Mouse (Mus musculus): ENCODE measurements around the gene Frem1. TPM values are rescaled to one million over a fixed set of nuclear protein-coding genes. Genes with fewer than 3 reads are reported as not detected.

Gene Frem1
- polyA plus RNA-seq, 1 experiment, result not detected

DNA sequence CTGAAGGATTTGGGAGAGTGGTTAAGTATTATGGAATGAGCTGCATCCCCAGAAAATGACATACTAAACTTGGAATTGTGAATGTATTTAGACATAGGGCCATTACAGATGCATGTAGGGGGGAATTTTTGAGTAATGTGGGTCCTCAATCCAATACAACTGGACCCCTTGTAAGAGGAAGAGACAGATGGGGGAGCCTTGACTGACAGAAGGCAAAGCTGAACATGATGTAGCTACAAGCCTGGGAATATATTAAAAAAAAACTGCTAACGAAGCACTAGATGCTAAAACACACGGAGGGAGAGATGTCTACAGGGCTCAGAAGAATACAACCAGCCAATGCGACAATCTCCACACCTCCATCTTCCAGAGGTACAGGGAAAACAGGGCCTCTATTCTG is 60.1 kb downstream of the Frem1 start:
- Histone ChIP-seq H3K4me3 (ENCODE audit: insufficient read depth, poor library complexity, severe bottlenecking) (no peak overlapping the region), H3K79me2 (ENCODE audit: control insufficient read depth, insufficient read depth) (no peaks in the 10 kb centered on the region), H3ac (ENCODE audit: control insufficient read depth, insufficient read length, low read depth) (no peak overlapping the region), H3K79me3 (ENCODE audit: low read depth) (no peaks in the 10 kb centered on the region), H3K27me3 (ENCODE audit: control insufficient read depth, insufficient read depth, insufficient read length) (peaks cover 4% of the 10 kb centered on the region), H3K36me3 (ENCODE audit: control insufficient read depth, insufficient read depth) (no peaks in the 10 kb centered on the region)
- no peak for TF ChIP-seq MYOG (IDR thresholded peaks at IDR 0.05; ENCODE audit: control insufficient read depth, extremely low read depth, insufficient read length)
- TF ChIP-seq MAX (IDR thresholded peaks at IDR 0.05), result no peak
- no peak for TF ChIP-seq USF1 (IDR thresholded peaks at IDR 0.05; ENCODE audit: low read depth)
- TF ChIP-seq CTCF (IDR thresholded peaks at IDR 0.05; ENCODE audit: control insufficient read depth, insufficient read depth, insufficient read length), result no peak
- no peak for TF ChIP-seq CEBPB (IDR thresholded peaks at IDR 0.05; ENCODE audit: low read depth)
- no peak for TF ChIP-seq MYOD1 (IDR thresholded peaks at IDR 0.05; ENCODE audit: control insufficient read depth, insufficient read length, low read depth)
- no peak for TF ChIP-seq FOSL1 (IDR thresholded peaks at IDR 0.05; ENCODE audit: insufficient read depth, low read length, poor library complexity, severe bottlenecking)

GRCm38 (mm10) chr4:82990973-82991695 is 61.0 kb downstream of the Frem1 start:
- H3K36me3 ChIP-seq (ENCODE audit: control insufficient read depth, insufficient read depth), result no peaks in the 10 kb centered on the region
- H3K79me2 ChIP-seq (ENCODE audit: control insufficient read depth, insufficient read depth), result no peaks in the 10 kb centered on the region
- no peaks in the 10 kb centered on the region for H3K79me3 ChIP-seq (ENCODE audit: low read depth)
- no peak for TF ChIP-seq MYOD1 (IDR thresholded peaks at IDR 0.05; ENCODE audit: control insufficient read depth, insufficient read length, low read depth)
- TF ChIP-seq CEBPB (IDR thresholded peaks at IDR 0.05; ENCODE audit: low read depth), result no peak
- no peak for TF ChIP-seq MYOG (IDR thresholded peaks at IDR 0.05; ENCODE audit: control insufficient read depth, extremely low read depth, insufficient read length)
- no peak for TF ChIP-seq USF1 (IDR thresholded peaks at IDR 0.05; ENCODE audit: low read depth)
- TF ChIP-seq MAX (IDR thresholded peaks at IDR 0.05), result no peak
- no peak for TF ChIP-seq CTCF (IDR thresholded peaks at IDR 0.05; ENCODE audit: control insufficient read depth, insufficient read depth, insufficient read length)
- TF ChIP-seq FOSL1 (IDR thresholded peaks at IDR 0.05; ENCODE audit: insufficient read depth, low read length, poor library complexity, severe bottlenecking), result no peak
- no peak overlapping the region for H3K4me3 ChIP-seq (ENCODE audit: insufficient read depth, poor library complexity, severe bottlenecking)
- peaks cover 4% of the 10 kb centered on the region for H3K27me3 ChIP-seq (ENCODE audit: control insufficient read depth, insufficient read depth, insufficient read length)
- no peak overlapping the region for H3ac ChIP-seq (ENCODE audit: control insufficient read depth, insufficient read length, low read depth)

GRCm38 (mm10) chr4:82972381-82972780 is 79.8 kb downstream of the Frem1 start:
- no peaks in the 10 kb centered on the region for H3K79me3 ChIP-seq (ENCODE audit: low read depth)
- H3ac ChIP-seq (ENCODE audit: control insufficient read depth, insufficient read length, low read depth), result no peak overlapping the region
- TF ChIP-seq CEBPB (IDR thresholded peaks at IDR 0.05; ENCODE audit: low read depth) (no peak), FOSL1 (IDR thresholded peaks at IDR 0.05; ENCODE audit: insufficient read depth, low read length, poor library complexity, severe bottlenecking) (no peak), USF1 (IDR thresholded peaks at IDR 0.05; ENCODE audit: low read depth) (no peak), MAX (IDR thresholded peaks at IDR 0.05) (no peak), MYOG (IDR thresholded peaks at IDR 0.05; ENCODE audit: control insufficient read depth, extremely low read depth, insufficient read length) (no peak), CTCF (IDR thresholded peaks at IDR 0.05; ENCODE audit: control insufficient read depth, insufficient read depth, insufficient read length) (no peak), MYOD1 (IDR thresholded peaks at IDR 0.05; ENCODE audit: control insufficient read depth, insufficient read length, low read depth) (no peak)
- H3K79me2 ChIP-seq (ENCODE audit: control insufficient read depth, insufficient read depth), result no peaks in the 10 kb centered on the region
- H3K27me3 ChIP-seq (ENCODE audit: control insufficient read depth, insufficient read depth, insufficient read length), result peaks cover 3% of the 10 kb centered on the region
- no peaks in the 10 kb centered on the region for H3K36me3 ChIP-seq (ENCODE audit: control insufficient read depth, insufficient read depth)
- H3K4me3 ChIP-seq (ENCODE audit: insufficient read depth, poor library complexity, severe bottlenecking), result no peak overlapping the region

- no peak overlapping the region for H3ac ChIP-seq (ENCODE audit: control insufficient read depth, insufficient read length, low read depth)
- H3K79me3 ChIP-seq (ENCODE audit: low read depth), result no peaks in the 10 kb centered on the region
- no peak overlapping the region for H3K4me3 ChIP-seq (ENCODE audit: insufficient read depth, poor library complexity, severe bottlenecking)
- peaks cover 3% of the 10 kb centered on the region for H3K27me3 ChIP-seq (ENCODE audit: control insufficient read depth, insufficient read depth, insufficient read length)
- no peaks in the 10 kb centered on the region for H3K79me2 ChIP-seq (ENCODE audit: control insufficient read depth, insufficient read depth)
- no peaks in the 10 kb centered on the region for H3K36me3 ChIP-seq (ENCODE audit: control insufficient read depth, insufficient read depth)
- TF ChIP-seq MYOG (IDR thresholded peaks at IDR 0.05; ENCODE audit: control insufficient read depth, extremely low read depth, insufficient read length) (no peak), MAX (IDR thresholded peaks at IDR 0.05) (no peak)
Observed at GRCm38 (mm10) chr4:82970901-82971648, 81.1 kb downstream of the Frem1 start.

DNA sequence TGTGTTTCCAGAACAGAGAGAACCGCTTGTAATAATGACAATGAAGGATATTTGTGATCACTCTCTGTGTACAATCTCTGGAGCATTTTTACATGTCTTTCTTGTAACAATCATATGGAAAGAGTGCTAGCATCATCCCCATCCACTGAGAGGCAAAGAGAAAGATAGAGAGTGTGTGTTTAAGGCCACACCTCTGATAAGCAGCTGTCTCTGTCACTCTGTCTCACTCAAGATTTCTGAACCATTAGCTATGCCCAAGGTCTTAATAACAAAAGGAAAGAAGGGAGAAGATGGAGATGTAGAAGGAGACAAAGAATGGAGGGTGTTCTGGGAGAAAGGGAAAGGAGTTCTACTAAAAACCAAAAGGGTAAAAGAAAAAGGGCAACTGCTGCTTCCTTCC is 91.1 kb downstream of the Frem1 start:
- no peaks in the 10 kb centered on the region for H3K79me2 ChIP-seq (ENCODE audit: control insufficient read depth, insufficient read depth)
- no peaks in the 10 kb centered on the region for H3K36me3 ChIP-seq (ENCODE audit: control insufficient read depth, insufficient read depth)
- H3ac ChIP-seq (ENCODE audit: control insufficient read depth, insufficient read length, low read depth), result no peak overlapping the region

More for the DNA sequence above, 91.1 kb downstream of the Frem1 start:
- H3K4me3 ChIP-seq (ENCODE audit: insufficient read depth, poor library complexity, severe bottlenecking), result no peak overlapping the region
- TF ChIP-seq USF1 (IDR thresholded peaks at IDR 0.05; ENCODE audit: low read depth), result no peak
- TF ChIP-seq FOSL1 (IDR thresholded peaks at IDR 0.05; ENCODE audit: insufficient read depth, low read length, poor library complexity, severe bottlenecking), result no peak
- peak; percentile 77 for TF ChIP-seq MYOD1 (IDR thresholded peaks at IDR 0.05; ENCODE audit: control insufficient read depth, insufficient read length, low read depth)
- H3K79me3 ChIP-seq (ENCODE audit: low read depth), result no peaks in the 10 kb centered on the region
- H3K27me3 ChIP-seq (ENCODE audit: control insufficient read depth, insufficient read depth, insufficient read length), result no peaks in the 10 kb centered on the region
